Mouse (Mus musculus) limb, embryonic 13.5 days (tissue): ENCODE results near the gene 4930596D02Rik. TPM values are rescaled to one million over a fixed set of nuclear protein-coding genes. Genes with fewer than 3 reads are reported as not detected.

ENCODE experiments used
- ATAC-seq: fragments of 200-750 bp; cut with Nextera tagmentation; 2 replicates; pipeline ENCODE4 v1.8.0; 2017; ENCODE audit warnings: low read depth, moderate number of reproducible peaks, moderate TSS enrichment; ENCODE audit not compliant: low FRiP score
- H3K27ac ChIP-seq: fragments of 300-500 bp; sonication (generic); 2 replicates; pipeline ENCODE4 v1.5.1; 2015; ENCODE audit warnings: inconsistent platforms, mild to moderate bottlenecking, moderate library complexity
- H3K27me3 ChIP-seq: fragments of 300-500 bp; sonication (generic); 2 replicates; pipeline ENCODE4 v1.6.1; 2015; ENCODE audit warnings: mild to moderate bottlenecking, inconsistent platforms
- H3K36me3 ChIP-seq: fragments of 300-500 bp; sonication (generic); 2 replicates; pipeline ENCODE4 v1.6.1; 2015; ENCODE audit warnings: inconsistent platforms, mild to moderate bottlenecking, moderate library complexity
- H3K4me1 ChIP-seq: fragments of 300-500 bp; sonication (generic); 2 replicates; pipeline ENCODE4 v1.6.1; 2015; ENCODE audit warnings: inconsistent platforms
- H3K4me2 ChIP-seq: fragments of 300-500 bp; sonication (generic); replicated peaks from 2 replicates; pipeline ENCODE4 v1.6.1; 2015; ENCODE audit warnings: inconsistent platforms, mild to moderate bottlenecking, moderate library complexity
- H3K4me3 ChIP-seq: fragments of 300-500 bp; sonication (generic); 2 replicates; pipeline ENCODE4 v1.5.1; 2015; ENCODE audit warnings: moderate library complexity, mild to moderate bottlenecking, inconsistent platforms
- H3K9ac ChIP-seq: fragments of 300-500 bp; sonication (generic); 2 replicates; pipeline ENCODE4 v1.6.1; 2015; ENCODE audit warnings: mild to moderate bottlenecking, inconsistent platforms
- H3K9me3 ChIP-seq: fragments of 300-500 bp; sonication (generic); 2 replicates; pipeline ENCODE4 v1.6.1; 2016; ENCODE audit warnings: inconsistent platforms
- WGBS: fragments of 180-500 bp; shearing (Covaris S2); methylation state at CpG from one replicate; pipeline ENCODE4 v1.1.7; 2015; 5-methylcytosine and 5-hydroxymethylcytosine counted together
- polyA plus RNA-seq: library from polyadenylated mRNA; unstranded; fragments of >200 nt; fragmentation: Nextera tagmentation; extraction: Ambion mirVana; gene quantifications from 2 replicates; pipeline ENCODE4 v1.2.1, GENCODE M21; 2015

The 4930596D02Rik gene
- polyA plus RNA-seq: not detected in 2 replicates

GRCm38 (mm10) chr14:35811878-35812277 is at the start of gene 4930596D02Rik:
Gene 4930596D02Rik, minus strand, starts transcription at chr14:35811978.
- ATAC-seq: no peak
- 72% methylated on average over 4 of the region's 4 CpGs for WGBS
- H3K9ac ChIP-seq: no peak within 1 kb of the TSS
- no peaks in the 10 kb centered on the region for H3K9me3 ChIP-seq
- H3K4me3 ChIP-seq: no peak within 1 kb of the TSS
- no peaks in the 10 kb centered on the region for H3K27me3 ChIP-seq
- no peaks in the 10 kb centered on the region for H3K4me1 ChIP-seq
- H3K36me3 ChIP-seq: no peaks in the 10 kb centered on the region
- no peak within 1 kb of the TSS for H3K4me2 ChIP-seq
- no peak within 1 kb of the TSS for H3K27ac ChIP-seq

- Histone ChIP-seq H3K4me3 (no peak overlapping the region), H3K4me2 (no peak overlapping the region), H3K4me1 (no peaks in the 10 kb centered on the region), H3K27ac (no peak overlapping the region), H3K9me3 (no peaks in the 10 kb centered on the region), H3K36me3 (no peaks in the 10 kb centered on the region), H3K9ac (no peak overlapping the region), H3K27me3 (no peaks in the 10 kb centered on the region)
- no peak for ATAC-seq
- 70% methylated on average over 1 of the region's 1 CpGs for WGBS
These were observed 41.5 kb upstream of the 4930596D02Rik start for GRCm38 (mm10) chr14:35853254-35853653.

GRCm38 (mm10) chr14:35845271-35845670 is 33.5 kb upstream of the 4930596D02Rik start:
- H3K27ac ChIP-seq: no peak overlapping the region
- H3K9ac ChIP-seq: no peak overlapping the region
- no peak for ATAC-seq
- 74% methylated on average over 6 of the region's 6 CpGs for WGBS
- H3K4me1 ChIP-seq: no peaks in the 10 kb centered on the region
- no peak overlapping the region for H3K4me3 ChIP-seq
- no peaks in the 10 kb centered on the region for H3K36me3 ChIP-seq
- H3K27me3 ChIP-seq: no peaks in the 10 kb centered on the region
- no peaks in the 10 kb centered on the region for H3K9me3 ChIP-seq
- H3K4me2 ChIP-seq: no peak overlapping the region

GRCm38 (mm10) chr14:35842111-35842721 is 30.4 kb upstream of the 4930596D02Rik start:
- no peak overlapping the region for H3K4me3 ChIP-seq
- no peaks in the 10 kb centered on the region for H3K4me1 ChIP-seq
- no peak for ATAC-seq
- H3K9me3 ChIP-seq: no peaks in the 10 kb centered on the region
- H3K36me3 ChIP-seq: no peaks in the 10 kb centered on the region
- 84% methylated on average over 7 of the region's 7 CpGs for WGBS
- H3K27ac ChIP-seq: no peak overlapping the region
- H3K27me3 ChIP-seq: no peaks in the 10 kb centered on the region
- no peak overlapping the region for H3K9ac ChIP-seq
- H3K4me2 ChIP-seq: no peak overlapping the region

GRCm38 (mm10) chr14:35792656-35793213 is 19.0 kb downstream of the 4930596D02Rik start:
- Histone ChIP-seq H3K4me3 (no peak overlapping the region), H3K9ac (no peak overlapping the region), H3K27me3 (no peaks in the 10 kb centered on the region), H3K27ac (no peak overlapping the region), H3K4me1 (no peaks in the 10 kb centered on the region), H3K4me2 (no peak overlapping the region), H3K9me3 (no peaks in the 10 kb centered on the region), H3K36me3 (no peaks in the 10 kb centered on the region)
- no peak for ATAC-seq
- 68% methylated on average over 3 of the region's 3 CpGs for WGBS

- H3K36me3 ChIP-seq: no peaks in the 10 kb centered on the region
- H3K27me3 ChIP-seq: no peaks in the 10 kb centered on the region
- no peaks in the 10 kb centered on the region for H3K4me1 ChIP-seq
- H3K9ac ChIP-seq: no peak overlapping the region
- WGBS: 86% methylated on average over 3 of the region's 3 CpGs
- H3K4me3 ChIP-seq: no peak overlapping the region
- no peak overlapping the region for H3K4me2 ChIP-seq
- H3K9me3 ChIP-seq: no peaks in the 10 kb centered on the region
- H3K27ac ChIP-seq: no peak overlapping the region
- no peak for ATAC-seq
These were observed 31.7 kb downstream of the 4930596D02Rik start for GRCm38 (mm10) chr14:35780033-35780432.

- Histone ChIP-seq H3K9me3 (no peaks in the 10 kb centered on the region), H3K4me1 (no peaks in the 10 kb centered on the region), H3K27ac (no peak overlapping the region), H3K36me3 (no peaks in the 10 kb centered on the region), H3K9ac (no peak overlapping the region), H3K27me3 (no peaks in the 10 kb centered on the region), H3K4me3 (no peak overlapping the region), H3K4me2 (no peak overlapping the region)
- 88% methylated on average over 1 of the region's 1 CpGs for WGBS
- no peak for ATAC-seq
These were observed 38.5 kb downstream of the 4930596D02Rik start for GRCm38 (mm10) chr14:35773306-35773705.
